Mouse (Mus musculus) forebrain, embryonic 14.5 days (tissue): Measurements from ENCODE around the gene Sh3pxd2a. TPM values are rescaled to one million over a fixed set of nuclear protein-coding genes. Genes with fewer than 3 reads are reported as not detected.

ENCODE experiments used
- ATAC-seq: fragments of 200-750 bp; cut with Nextera tagmentation; 2 replicates; pipeline ENCODE4 v1.8.0; 2017; ENCODE audit warnings: mild to moderate bottlenecking, moderate library complexity
- DNase-seq: peaks from one replicate; pipeline ENCODE4 v3.0.0-alpha.2; 2015; ENCODE audit warnings: low spot score
- H3K27ac ChIP-seq: fragments of 300-500 bp; sonication (generic); 2 replicates; pipeline ENCODE4 v1.5.1; 2014; ENCODE audit warnings: low read depth, mild to moderate bottlenecking, control low read depth, low read length, moderate library complexity
- H3K27me3 ChIP-seq: fragments of 300-500 bp; sonication (generic); replicated peaks from 2 replicates; pipeline ENCODE4 v1.6.1; 2014; ENCODE audit warnings: low read length, control low read depth, mixed read lengths; ENCODE audit not compliant: control insufficient read depth, insufficient read depth
- H3K36me3 ChIP-seq: fragments of 300-500 bp; sonication (generic); 2 replicates; pipeline ENCODE4 v1.6.1; 2014; ENCODE audit warnings: low read length, control low read depth; ENCODE audit not compliant: control insufficient read depth, insufficient read depth
- H3K4me1 ChIP-seq: fragments of 300-500 bp; sonication (generic); 2 replicates; pipeline ENCODE4 v1.6.1; 2014; ENCODE audit warnings: antibody characterized with exemption, low read length, control low read depth; ENCODE audit not compliant: control insufficient read depth, insufficient read depth
- H3K4me2 ChIP-seq: fragments of 300-500 bp; sonication (generic); 2 replicates; pipeline ENCODE4 v1.6.1; 2014; ENCODE audit warnings: mild to moderate bottlenecking, control low read depth, low read length
- H3K4me3 ChIP-seq: fragments of 300-500 bp; sonication (generic); 2 replicates; pipeline ENCODE4 v1.5.1; 2014; ENCODE audit warnings: low read depth, low read length, control low read depth
- H3K9ac ChIP-seq: fragments of 300-500 bp; sonication (generic); 2 replicates; pipeline ENCODE4 v1.6.1; 2014; ENCODE audit warnings: mild to moderate bottlenecking, low read length, control low read depth, moderate library complexity
- H3K9me3 ChIP-seq: fragments of 300-500 bp; sonication (generic); replicated peaks from 2 replicates; pipeline ENCODE4 v1.6.1; 2016; ENCODE audit warnings: low read length, control low read depth, mixed read lengths; ENCODE audit not compliant: control insufficient read depth
- WGBS: fragments of 180-500 bp; shearing (Covaris S2); extraction: QIAGEN DNeasy Blood & Tissue Kit; methylation state at CpG from one replicate; pipeline ENCODE4 v1.1.7; 2014; 5-methylcytosine and 5-hydroxymethylcytosine counted together
- polyA plus RNA-seq: library from polyadenylated mRNA; unstranded; fragments of >200 nt; fragmentation: Nextera tagmentation; extraction: Ambion mirVana; gene quantifications from 2 replicates; pipeline ENCODE4 v1.2.1, GENCODE M21; 2014

The Sh3pxd2a gene
- polyA plus RNA-seq, 1 experiment from 2014 or later: 3.4 TPM

- DNase-seq: no peak
These were observed 234.1 kb downstream of the Sh3pxd2a start for GRCm38 (mm10) chr19:47230082-47230481.

GRCm38 (mm10) chr19:47229461-47229860 is 234.7 kb downstream of the Sh3pxd2a start:
- Histone ChIP-seq H3K9me3 (no peaks in the 10 kb centered on the region), H3K27me3 (no peaks in the 10 kb centered on the region), H3K4me1 (peaks cover 4% of the 10 kb centered on the region; the same call in 1 of the 2 replicates), H3K4me2 (no peak overlapping the region), H3K27ac (no peak overlapping the region), H3K36me3 (no peaks in the 10 kb centered on the region), H3K9ac (no peak overlapping the region), H3K4me3 (no peak overlapping the region)
- no peak for DNase-seq
- 80% methylated on average over 5 of the region's 5 CpGs for WGBS
- no peak for ATAC-seq

More at GRCm38 (mm10) chr19:47230082-47230481, 234.1 kb downstream of the Sh3pxd2a start:
- Histone ChIP-seq H3K36me3 (no peaks in the 10 kb centered on the region), H3K4me3 (no peak overlapping the region), H3K9ac (no peak overlapping the region), H3K4me1 (peaks cover 4% of the 10 kb centered on the region; the same call in 1 of the 2 replicates), H3K4me2 (no peak overlapping the region), H3K27ac (no peak overlapping the region), H3K9me3 (no peaks in the 10 kb centered on the region), H3K27me3 (no peaks in the 10 kb centered on the region)
- 89% methylated on average over 7 of the region's 7 CpGs for WGBS
- no peak for ATAC-seq

DNA sequence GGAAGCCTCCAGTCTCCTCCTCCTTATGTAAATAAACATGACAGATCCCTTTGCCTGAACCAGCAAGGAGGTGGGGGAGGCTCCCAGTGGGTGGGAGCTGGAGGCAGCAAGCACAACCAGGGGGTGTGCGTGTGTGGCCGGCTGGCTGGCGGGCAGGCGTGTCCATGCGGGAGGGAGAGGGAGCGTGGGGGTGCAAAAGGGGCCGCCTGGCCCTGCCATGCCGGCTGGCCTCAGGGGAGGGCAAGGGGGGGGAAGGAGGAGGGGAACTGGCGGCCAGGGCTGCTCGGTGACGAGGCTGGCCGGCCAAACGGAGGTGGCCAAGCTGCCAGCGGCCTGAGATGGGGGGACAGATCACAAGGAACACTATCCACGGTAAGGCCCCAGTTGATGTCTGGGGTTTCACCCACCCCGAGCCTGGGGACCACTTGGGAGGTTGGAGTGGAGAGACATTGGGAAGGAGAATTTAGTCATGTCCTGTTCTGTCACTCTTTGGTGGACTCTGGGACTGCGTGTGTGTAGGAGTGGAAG is 235.4 kb downstream of the Sh3pxd2a start:
- peak; percentile 27 for DNase-seq
- 8% methylated on average over 17 of the region's 17 CpGs for WGBS
- Histone ChIP-seq H3K27me3 (no peaks in the 10 kb centered on the region), H3K9me3 (no peaks in the 10 kb centered on the region), H3K4me3 (no peak overlapping the region), H3K9ac (peak overlapping the region; percentile 36), H3K36me3 (no peaks in the 10 kb centered on the region), H3K4me1 (peaks cover 4% of the 10 kb centered on the region; the same call in 1 of the 2 replicates), H3K4me2 (peak overlapping the region; percentile 31), H3K27ac (no peak overlapping the region)
- ATAC-seq: peak; percentile 46

- Histone ChIP-seq H3K9me3 (no peaks in the 10 kb centered on the region), H3K27me3 (no peaks in the 10 kb centered on the region), H3K9ac (no peak overlapping the region), H3K4me3 (no peak overlapping the region), H3K4me1 (peaks cover 7% of the 10 kb centered on the region), H3K27ac (no peak overlapping the region), H3K36me3 (no peaks in the 10 kb centered on the region), H3K4me2 (no peak overlapping the region)
- no peak for DNase-seq
- no peak for ATAC-seq
- WGBS: 81% methylated on average over 5 of the region's 5 CpGs
These were observed 238.4 kb downstream of the Sh3pxd2a start for GRCm38 (mm10) chr19:47225791-47226190.

DNA sequence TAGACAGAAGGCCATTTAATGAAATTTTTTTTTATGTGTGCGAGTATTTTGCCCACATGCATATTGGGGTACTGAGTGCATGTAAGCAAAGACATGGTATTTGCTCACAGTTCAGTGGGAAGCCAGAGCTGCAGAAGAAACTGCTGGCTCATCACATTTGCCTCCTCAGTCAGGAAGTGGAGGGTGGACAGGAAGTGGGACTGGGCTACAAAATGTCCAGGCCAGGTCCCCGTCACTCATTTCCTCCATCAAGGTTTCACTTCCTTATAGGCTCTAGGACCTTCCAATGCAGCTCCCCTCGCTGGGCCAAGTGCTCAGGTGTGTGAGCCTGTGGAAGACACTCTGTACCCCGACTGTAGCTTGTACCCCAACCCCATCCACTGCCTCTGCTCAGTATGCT is 239.5 kb downstream of the Sh3pxd2a start:
- Histone ChIP-seq H3K27me3 (no peaks in the 10 kb centered on the region), H3K4me3 (no peak overlapping the region), H3K4me2 (no peak overlapping the region), H3K4me1 (peaks cover 7% of the 10 kb centered on the region), H3K9ac (no peak overlapping the region), H3K27ac (no peak overlapping the region), H3K9me3 (no peaks in the 10 kb centered on the region), H3K36me3 (no peaks in the 10 kb centered on the region)
- DNase-seq (no peak), ATAC-seq (no peak)
- 72% methylated on average over 4 of the region's 4 CpGs for WGBS

DNA sequence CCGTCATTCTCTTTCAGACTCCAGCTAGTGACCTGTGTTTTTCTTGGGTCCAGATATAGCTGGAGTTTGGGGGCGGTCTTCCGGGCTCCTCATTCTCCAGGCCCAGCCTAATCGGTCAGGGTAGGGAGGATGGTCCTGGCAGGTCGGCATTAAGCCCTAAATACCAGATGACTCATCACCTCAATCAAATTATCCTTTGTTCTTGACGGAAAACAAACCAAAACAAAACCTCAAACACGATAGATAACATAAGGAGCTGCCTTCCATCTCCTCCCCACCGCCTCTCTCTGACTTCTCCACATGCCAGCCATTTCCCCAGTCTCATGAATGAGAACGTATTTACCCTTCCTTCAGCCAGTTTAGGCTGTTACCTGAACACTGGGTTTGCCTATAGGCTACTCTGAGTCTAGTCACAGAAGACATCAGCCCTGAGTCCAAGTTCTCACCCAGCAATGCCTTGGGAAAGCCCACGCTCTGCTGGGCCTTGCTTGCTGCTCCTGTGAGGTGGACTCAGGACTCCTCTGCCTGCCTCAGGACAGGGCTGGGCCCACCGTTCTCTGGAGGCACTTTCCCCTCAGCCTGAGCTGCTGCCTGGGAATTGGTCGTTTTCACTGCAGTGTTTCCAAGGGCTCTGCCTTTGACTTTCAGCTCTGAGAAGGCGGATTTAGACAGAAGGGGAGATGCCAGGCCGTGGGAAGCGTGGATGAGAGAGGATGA is 241.2 kb downstream of the Sh3pxd2a start:
- ATAC-seq: no peak
- Histone ChIP-seq H3K27me3 (no peaks in the 10 kb centered on the region), H3K27ac (no peak overlapping the region), H3K9ac (no peak overlapping the region), H3K9me3 (no peaks in the 10 kb centered on the region), H3K36me3 (no peaks in the 10 kb centered on the region), H3K4me3 (no peak overlapping the region), H3K4me1 (peaks cover 2% of the 10 kb centered on the region; the same call in 1 of the 2 replicates), H3K4me2 (no peak overlapping the region)
- 76% methylated on average over 15 of the region's 15 CpGs for WGBS
- no peak for DNase-seq

DNA sequence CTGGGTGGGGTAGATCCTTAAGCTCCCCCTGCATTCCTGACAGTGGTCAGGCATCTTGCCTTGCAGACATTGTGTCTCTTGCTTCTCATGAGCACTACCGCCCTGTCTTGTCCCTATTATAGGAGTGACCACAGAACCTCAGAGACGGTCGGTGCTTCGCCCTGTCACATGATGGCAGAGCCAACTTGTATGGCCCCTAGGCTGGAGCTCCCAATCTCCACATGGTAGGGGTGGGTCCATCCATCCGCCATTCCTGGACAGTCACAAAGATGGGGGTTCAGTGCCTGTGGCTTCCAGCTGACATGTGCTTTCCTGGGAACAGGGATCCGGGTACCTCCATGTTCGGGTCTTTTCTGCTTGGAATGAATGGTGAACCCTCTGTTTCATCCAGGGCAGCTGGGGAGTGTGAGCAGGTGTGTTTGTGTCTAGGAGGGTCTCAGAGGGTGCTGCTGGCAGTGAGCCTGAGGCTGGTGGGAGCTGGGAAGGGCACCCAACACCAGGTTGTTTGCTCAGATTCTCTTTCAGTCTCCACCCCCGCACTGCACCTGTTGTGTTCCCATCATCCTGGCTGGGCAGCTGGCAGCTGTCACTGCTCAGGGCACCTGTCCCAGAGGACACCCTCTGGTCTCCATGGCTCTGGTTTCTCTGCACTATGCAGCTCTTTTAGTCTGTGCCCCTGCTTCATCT is 241.9 kb downstream of the Sh3pxd2a start:
- DNase-seq (no peak), ATAC-seq (no peak)
- no peaks in the 10 kb centered on the region for H3K9me3 ChIP-seq
- no peak overlapping the region for H3K4me3 ChIP-seq
- H3K27ac ChIP-seq: no peak overlapping the region
- H3K27me3 ChIP-seq: no peaks in the 10 kb centered on the region
- 82% methylated on average over 8 of the region's 8 CpGs for WGBS
- no peaks in the 10 kb centered on the region for H3K36me3 ChIP-seq
- no peak overlapping the region for H3K4me2 ChIP-seq
- H3K9ac ChIP-seq: no peak overlapping the region
- H3K4me1 ChIP-seq: peaks cover 2% of the 10 kb centered on the region; the same call in 1 of the 2 replicates

- Histone ChIP-seq H3K27ac (no peak overlapping the region), H3K36me3 (no peaks in the 10 kb centered on the region), H3K9me3 (no peaks in the 10 kb centered on the region), H3K4me3 (no peak overlapping the region), H3K27me3 (no peaks in the 10 kb centered on the region), H3K9ac (no peak overlapping the region), H3K4me1 (peaks cover 2% of the 10 kb centered on the region; the same call in 1 of the 2 replicates), H3K4me2 (no peak overlapping the region)
- ATAC-seq (no peak), DNase-seq (no peak)
- 61% methylated on average over 7 of the region's 7 CpGs for WGBS
These were observed 242.6 kb downstream of the Sh3pxd2a start for GRCm38 (mm10) chr19:47221500-47222153.
